Mouse (Mus musculus): ENCODE measurements around the gene Cnih4.

The Cnih4 gene

DNA sequence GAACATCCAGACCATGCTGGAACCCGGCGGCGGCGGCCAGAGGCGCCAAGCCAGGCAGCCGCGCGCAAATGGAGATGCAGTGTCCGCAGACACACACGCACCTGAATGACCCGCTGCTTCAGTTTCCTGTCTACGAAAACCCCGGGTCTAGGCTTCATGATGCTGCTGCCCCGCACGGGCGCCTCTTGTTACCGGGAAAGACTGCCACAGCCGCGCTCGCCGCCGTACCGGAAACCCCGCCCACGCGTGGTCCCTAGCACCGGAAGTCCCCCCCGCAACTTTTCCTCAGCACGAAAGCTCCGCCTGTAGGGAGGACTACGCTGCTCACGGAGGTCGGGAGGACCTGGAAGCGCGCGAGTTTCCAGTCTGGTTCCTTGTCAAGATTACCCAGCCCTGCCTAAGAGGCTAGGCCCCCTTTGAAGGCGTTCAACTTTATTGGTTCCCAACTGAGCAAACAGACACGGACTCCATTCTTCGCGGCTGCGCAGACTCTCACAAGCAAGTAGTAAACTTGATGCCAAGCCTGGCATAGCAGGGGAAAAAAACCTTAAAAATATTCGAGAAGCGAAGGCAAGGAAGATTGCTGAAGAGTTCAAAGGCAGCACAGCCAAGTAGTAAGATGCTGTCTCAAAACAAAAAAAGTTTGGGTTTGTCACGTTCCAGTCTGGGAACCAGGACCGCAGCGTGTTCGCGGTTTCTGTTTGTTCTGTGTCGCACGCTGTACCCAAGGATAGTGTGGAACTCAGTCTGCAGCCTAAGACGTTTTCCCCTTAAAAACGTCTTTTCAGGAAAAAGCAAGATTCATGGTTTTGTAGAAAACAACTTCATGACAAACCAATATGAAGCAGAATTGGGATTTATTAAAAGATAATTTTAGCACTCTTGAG is at the start of gene Cnih4, which contains the start of gene Nvl:
Cnih4 (plus strand) TSS at position 744 of the 887 bp plus-strand sequence.
Nvl (minus strand) TSS at position 255 of the 887 bp plus-strand sequence.
- in situ Hi-C loops (cut with MboI; ENCODE audit: unreplicated experiment in 2 of 2): no loop called here

- in situ Hi-C loops (cut with MboI; ENCODE audit: unreplicated experiment in 2 of 2): no loop called here
Measured at GRCm38 (mm10) chr1:181117112-181117511, 27.4 kb upstream of the Cnih4 start.

GRCm38 (mm10) chr1:181124145-181124544 is 20.3 kb upstream of the Cnih4 start:
- in situ Hi-C loops (cut with MboI; ENCODE audit: unreplicated experiment in 2 of 2): no loop called here

DNA sequence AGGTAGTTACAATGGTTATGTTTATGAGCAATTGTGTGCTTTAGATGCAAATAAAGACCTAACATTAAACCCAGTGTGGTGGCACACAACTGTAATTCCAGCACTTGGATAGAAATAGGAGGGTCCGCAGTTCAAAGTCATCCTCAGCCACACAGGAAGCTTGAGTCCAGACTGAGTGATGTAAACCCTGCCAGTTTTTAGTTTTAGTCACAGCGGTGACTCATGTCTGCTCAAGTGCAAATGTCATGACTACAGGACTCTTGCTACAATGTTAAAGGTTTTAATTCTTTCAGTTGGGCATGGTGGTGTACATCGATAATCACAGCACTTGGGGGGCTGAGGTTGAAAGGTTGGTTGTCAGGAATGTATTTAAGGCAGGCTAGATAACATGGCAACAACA is 18.6 kb upstream of the Cnih4 start:
- in situ Hi-C loops (cut with MboI; ENCODE audit: unreplicated experiment in 2 of 2): no loop called here

DNA sequence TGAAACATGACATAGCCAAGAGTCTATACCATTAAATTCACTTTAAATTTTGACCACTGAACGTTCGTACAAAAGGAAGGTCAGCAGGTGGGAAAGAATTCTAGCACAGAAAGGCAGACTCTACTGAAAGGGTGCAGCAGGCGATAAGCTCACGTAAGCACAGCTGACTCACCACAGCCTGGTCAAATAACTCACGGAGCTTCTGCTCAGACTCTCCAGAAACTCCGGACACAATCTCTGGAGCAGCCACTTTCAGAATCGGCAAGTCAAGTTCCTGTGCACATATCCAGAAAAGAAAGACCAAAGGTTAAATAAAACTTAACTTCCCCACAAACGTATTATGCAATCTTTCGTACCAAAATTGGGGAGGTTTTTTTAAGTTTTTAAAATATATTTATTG is 17.7 kb upstream of the Cnih4 start:
- in situ Hi-C loops (cut with MboI; ENCODE audit: unreplicated experiment in 2 of 2): no loop called here

GRCm38 (mm10) chr1:181131915-181132314 is 12.6 kb upstream of the Cnih4 start:
- in situ Hi-C loops (cut with MboI; ENCODE audit: unreplicated experiment in 2 of 2): no loop called here

DNA sequence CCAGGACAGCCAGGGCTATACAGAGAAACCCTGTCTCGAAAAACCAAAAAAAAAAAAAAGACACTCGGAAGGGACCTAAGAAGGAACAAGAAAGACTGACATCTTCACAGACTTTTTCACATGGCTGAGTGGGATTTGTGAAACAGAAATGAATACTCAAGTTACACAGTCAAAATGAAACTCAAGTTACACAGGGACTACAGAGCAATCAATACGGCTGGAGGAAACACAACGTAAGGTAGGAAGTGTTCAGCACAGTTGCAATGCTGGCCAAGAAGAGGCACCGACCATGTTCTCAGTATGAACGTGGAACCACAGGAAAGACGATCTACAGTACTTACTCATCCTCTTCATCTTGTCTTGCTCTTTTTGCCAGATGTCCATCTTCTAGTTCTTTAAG is 5.8 kb upstream of the Cnih4 start:
- in situ Hi-C loops (cut with MboI; ENCODE audit: unreplicated experiment in 2 of 2): no loop called here

DNA sequence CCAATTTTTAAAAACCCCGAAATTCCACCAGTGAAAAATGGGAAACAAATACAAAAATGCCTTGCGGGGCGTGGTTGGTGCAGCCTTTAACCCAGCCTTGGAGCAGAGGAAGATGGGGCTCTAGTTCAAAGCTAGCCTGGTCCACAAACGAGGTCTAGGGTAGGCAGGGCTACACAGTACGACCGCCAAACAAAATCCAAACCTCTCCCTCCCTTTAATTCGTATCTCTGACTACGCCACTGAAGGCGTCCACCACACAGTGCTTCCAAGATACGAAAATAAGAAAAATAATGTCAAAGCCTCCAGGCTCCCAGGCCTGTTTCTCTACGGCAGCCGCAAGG is 914 bp upstream of the Cnih4 start:
- in situ Hi-C loops (cut with MboI; ENCODE audit: unreplicated experiment in 2 of 2): no loop called here

DNA sequence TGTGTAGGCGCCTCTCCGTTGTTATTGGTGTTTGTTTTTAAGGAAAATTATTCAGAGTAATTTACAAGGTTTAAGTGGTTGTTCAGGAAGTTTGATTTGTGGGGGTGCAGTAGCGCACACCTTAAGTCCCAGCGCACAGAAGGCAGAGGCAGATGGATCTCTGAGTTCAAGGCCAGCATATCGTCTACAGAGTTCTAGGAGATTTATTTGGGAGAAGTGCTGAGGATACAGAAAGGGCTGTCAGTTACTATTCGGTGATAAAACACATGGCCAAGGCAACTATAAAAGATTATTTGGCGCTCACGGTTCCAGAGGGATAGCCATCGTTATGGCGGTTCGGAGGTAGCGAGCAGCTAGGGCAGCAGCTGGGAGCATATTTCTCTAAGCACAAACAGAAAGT is 473 bp downstream of the Cnih4 start:
- in situ Hi-C loops (cut with MboI; ENCODE audit: unreplicated experiment in 2 of 2): loop anchor here in 1 of 2 experiments (5.0 kb wide), 1 partner anchor 82 kb away; no protein-coding TSS in a partner anchor

GRCm38 (mm10) chr1:181146187-181146586 is 1.7 kb downstream of the Cnih4 start:
- in situ Hi-C loops (cut with MboI; ENCODE audit: unreplicated experiment in 2 of 2): loop anchor here in 1 of 2 experiments (5.0 kb wide), 1 partner anchor 81 kb away; no protein-coding TSS in a partner anchor

DNA sequence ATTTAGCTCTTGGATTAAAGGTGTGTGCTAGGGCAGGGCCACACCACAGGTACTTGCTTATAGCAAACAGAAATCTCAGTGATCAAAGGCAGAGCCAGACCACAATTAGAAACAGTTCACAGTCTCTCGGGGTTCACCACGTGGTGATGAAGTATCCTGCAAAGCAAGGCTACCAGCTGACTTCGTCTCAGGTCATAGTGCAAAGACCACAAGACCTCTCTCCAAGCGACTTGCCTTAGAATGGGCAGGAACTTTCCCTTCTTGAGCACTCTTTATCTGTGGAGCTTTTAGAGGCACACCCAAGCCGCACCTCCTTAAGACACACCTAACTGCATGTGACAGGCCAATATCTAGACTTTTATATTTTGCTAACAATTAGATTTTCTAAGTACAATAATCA is 4.0 kb downstream of the Cnih4 start:
- in situ Hi-C loops (cut with MboI; ENCODE audit: unreplicated experiment in 2 of 2): loop anchor here in 1 of 2 experiments (5.0 kb wide), 1 partner anchor 79 kb away; no protein-coding TSS in a partner anchor

DNA sequence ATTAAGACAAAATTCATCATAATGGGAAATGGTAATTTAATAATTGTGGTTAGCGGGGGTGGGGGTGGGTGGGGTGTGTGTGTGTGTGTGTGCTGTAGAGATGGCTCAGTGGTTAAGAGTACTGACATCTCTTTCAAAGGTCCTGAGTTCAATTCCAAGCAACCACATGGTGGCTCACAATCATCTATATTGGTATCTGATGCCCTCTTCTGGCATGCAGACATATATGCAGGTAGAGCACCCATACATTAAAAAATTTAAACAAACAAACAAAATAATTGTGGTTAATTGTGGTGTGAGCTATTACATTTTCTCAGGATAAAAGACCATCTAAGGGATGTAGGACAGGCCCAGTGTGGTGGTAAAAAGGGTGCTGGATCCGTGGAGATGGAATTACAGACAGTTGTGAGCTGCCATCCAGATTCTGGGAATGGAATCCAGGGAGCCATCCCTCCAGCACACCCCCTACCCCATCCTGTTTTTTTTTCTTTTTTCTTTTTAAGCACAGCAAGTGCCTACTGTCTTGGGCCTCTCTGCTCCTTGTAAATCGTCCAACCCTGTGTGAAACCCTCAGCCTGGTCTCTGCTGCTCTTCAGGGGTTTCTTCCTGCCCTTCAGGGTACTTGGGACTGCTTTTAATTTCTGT is 5.0 kb downstream of the Cnih4 start:
- in situ Hi-C loops (cut with MboI; ENCODE audit: unreplicated experiment in 2 of 2): loop anchor here in 1 of 2 experiments (5.0 to 25.0 kb wide), 3 partner anchors 78 to 713 kb away; no protein-coding TSS in a partner anchor

- in situ Hi-C loops (cut with MboI; ENCODE audit: unreplicated experiment in 2 of 2): loop anchor here in 1 of 2 experiments (10.0 to 25.0 kb wide), 2 partner anchors 266 to 712 kb away; no protein-coding TSS in a partner anchor
Measured at GRCm38 (mm10) chr1:181150431-181150826, 5.9 kb downstream of the Cnih4 start.

GRCm38 (mm10) chr1:181150827-181151534 is 6.5 kb downstream of the Cnih4 start:
- in situ Hi-C loops (cut with MboI; ENCODE audit: unreplicated experiment in 2 of 2): loop anchor here in 1 of 2 experiments (10.0 to 25.0 kb wide), 2 partner anchors 266 to 711 kb away; no protein-coding TSS in a partner anchor

- in situ Hi-C loops (cut with MboI; ENCODE audit: unreplicated experiment in 2 of 2): loop anchor here in 1 of 2 experiments (10.0 to 25.0 kb wide), 2 partner anchors 267 to 711 kb away; no protein-coding TSS in a partner anchor
Measured at GRCm38 (mm10) chr1:181151541-181151940, 7.0 kb downstream of the Cnih4 start.

GRCm38 (mm10) chr1:181167816-181168215 is 23.3 kb downstream of the Cnih4 start:
- in situ Hi-C loops (cut with MboI; ENCODE audit: unreplicated experiment in 2 of 2): loop anchor here in 1 of 2 experiments (25.0 kb wide), 1 partner anchor 694 kb away; no protein-coding TSS in a partner anchor

GRCm38 (mm10) chr1:181168377-181168776 is 23.9 kb downstream of the Cnih4 start:
- in situ Hi-C loops (cut with MboI; ENCODE audit: unreplicated experiment in 2 of 2): loop anchor here in 1 of 2 experiments (25.0 kb wide), 1 partner anchor 694 kb away; no protein-coding TSS in a partner anchor

DNA sequence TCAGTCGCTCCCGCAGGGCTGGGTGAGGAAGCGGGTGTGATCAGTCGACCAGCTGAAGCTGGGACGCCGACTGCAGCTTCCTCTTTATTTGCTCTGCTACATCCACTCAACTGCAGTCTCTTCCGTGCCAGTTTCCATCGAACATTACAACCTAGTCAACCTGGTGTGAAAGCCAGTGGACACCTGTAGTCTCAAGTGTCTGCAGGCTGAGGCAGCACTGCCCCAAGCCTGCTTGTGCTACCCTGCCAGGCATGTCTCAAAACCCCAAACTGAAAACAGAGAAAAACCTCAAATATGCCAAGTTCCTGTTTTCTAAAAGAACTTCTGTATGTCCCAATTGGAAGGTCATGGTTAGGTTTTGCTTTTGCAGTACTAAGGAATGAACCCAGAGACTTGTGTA is 25.7 kb downstream of the Cnih4 start:
- in situ Hi-C loops (cut with MboI; ENCODE audit: unreplicated experiment in 2 of 2): loop anchor here in 1 of 2 experiments (25.0 kb wide), 1 partner anchor 692 kb away; no protein-coding TSS in a partner anchor

GRCm38 (mm10) chr1:181188925-181189324 is 44.4 kb downstream of the Cnih4 start:
- in situ Hi-C loops (cut with MboI; ENCODE audit: unreplicated experiment in 2 of 2): loop anchor here in 1 of 2 experiments (10.0 kb wide), 1 partner anchor 1424 kb away; no protein-coding TSS in a partner anchor

DNA sequence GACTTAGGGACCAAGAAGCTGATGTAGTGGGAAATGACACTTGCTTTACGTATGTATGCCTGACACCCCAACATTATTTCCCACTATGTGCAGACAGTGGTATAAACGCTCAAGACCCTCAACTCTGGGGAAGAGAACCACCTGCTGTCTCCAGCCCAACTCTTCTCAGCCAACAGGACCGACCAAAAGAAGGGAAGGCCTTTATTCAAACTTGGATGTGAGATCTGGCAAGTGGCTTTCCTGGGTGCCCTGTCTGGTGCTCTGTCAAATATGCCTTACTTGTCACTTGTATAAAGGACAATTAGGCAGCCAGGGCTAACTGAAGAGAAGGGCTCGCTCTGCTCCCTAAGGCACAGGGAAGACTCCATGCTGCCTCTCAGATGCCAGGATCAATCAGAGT is 55.0 kb downstream of the Cnih4 start:
- in situ Hi-C loops (cut with MboI; ENCODE audit: unreplicated experiment in 2 of 2): no loop called here

Data from v-Abl transformed pro-B cells (cell line).